Mouse (Mus musculus) forebrain, embryonic 13.5 days (tissue): ENCODE measurements around the gene Ankrd44. TPM values are rescaled to one million over a fixed set of nuclear protein-coding genes. Genes with fewer than 3 reads are reported as not detected.

ENCODE experiments used
- ATAC-seq: fragments of 200-750 bp; cut with Nextera tagmentation; 2 replicates; pipeline ENCODE4 v1.8.0; 2017
- H3K27ac ChIP-seq: fragments of 300-500 bp; sonication (generic); 2 replicates; pipeline ENCODE4 v1.5.1; 2015; ENCODE audit warnings: inconsistent platforms, mild to moderate bottlenecking, moderate library complexity
- H3K27me3 ChIP-seq: fragments of 300-500 bp; sonication (generic); 2 replicates; pipeline ENCODE4 v1.6.1; 2015; ENCODE audit warnings: mild to moderate bottlenecking, inconsistent platforms
- H3K36me3 ChIP-seq: fragments of 300-500 bp; sonication (generic); 2 replicates; pipeline ENCODE4 v1.6.1; 2015; ENCODE audit warnings: mild to moderate bottlenecking, inconsistent platforms; ENCODE audit not compliant: poor library complexity, severe bottlenecking
- H3K4me1 ChIP-seq: fragments of 300-500 bp; sonication (generic); 2 replicates; pipeline ENCODE4 v1.6.1; 2015; ENCODE audit warnings: inconsistent platforms
- H3K4me2 ChIP-seq: fragments of 300-500 bp; sonication (generic); 2 replicates; pipeline ENCODE4 v1.6.1; 2015; ENCODE audit warnings: inconsistent platforms, mild to moderate bottlenecking, moderate library complexity
- H3K4me3 ChIP-seq: fragments of 300-500 bp; sonication (generic); 2 replicates; pipeline ENCODE4 v1.5.1; 2015; ENCODE audit warnings: mild to moderate bottlenecking, inconsistent platforms
- H3K9ac ChIP-seq: fragments of 300-500 bp; sonication (generic); 2 replicates; pipeline ENCODE4 v1.6.1; 2015; ENCODE audit warnings: mild to moderate bottlenecking, inconsistent platforms
- H3K9me3 ChIP-seq: fragments of 300-500 bp; sonication (generic); replicated peaks from 2 replicates; pipeline ENCODE4 v1.6.1; 2016; ENCODE audit warnings: inconsistent platforms
- WGBS: fragments of 180-500 bp; shearing (Covaris S2); methylation state at CpG from one replicate; pipeline ENCODE4 v1.1.7; 2015; 5-methylcytosine and 5-hydroxymethylcytosine counted together
- polyA plus RNA-seq: library from polyadenylated mRNA; unstranded; fragments of >200 nt; fragmentation: Nextera tagmentation; extraction: Ambion mirVana; gene quantifications from 2 replicates; pipeline ENCODE4 v1.2.1, GENCODE M21; 2015

Ankrd44 gene
- polyA plus RNA-seq, 1 experiment from 2014 or later, result 15.7 TPM

GRCm38 (mm10) chr1:54853311-54854000 lies 72.7 kb downstream of the Ankrd44 start:
- H3K4me2 ChIP-seq, result no peak overlapping the region
- ATAC-seq, result peak; percentile 61; the same call in 1 of the 2 replicates
- no peak overlapping the region for H3K9ac ChIP-seq
- no peak overlapping the region for H3K27ac ChIP-seq
- no peaks in the 10 kb centered on the region for H3K36me3 ChIP-seq
- H3K9me3 ChIP-seq, result no peaks in the 10 kb centered on the region
- H3K4me3 ChIP-seq, result no peak overlapping the region
- 38% methylated on average over 11 of the region's 11 CpGs for WGBS
- H3K27me3 ChIP-seq, result no peaks in the 10 kb centered on the region
- H3K4me1 ChIP-seq, result peaks cover 22% of the 10 kb centered on the region

GRCm38 (mm10) chr1:54851610-54852009 lies 74.6 kb downstream of the Ankrd44 start:
- Histone ChIP-seq H3K4me2 (no peak overlapping the region), H3K9ac (no peak overlapping the region), H3K27ac (no peak overlapping the region; the same call in 1 of the 2 replicates), H3K36me3 (no peaks in the 10 kb centered on the region), H3K4me1 (peaks cover 22% of the 10 kb centered on the region), H3K4me3 (no peak overlapping the region), H3K27me3 (no peaks in the 10 kb centered on the region), H3K9me3 (no peaks in the 10 kb centered on the region)
- ATAC-seq, result no peak
- WGBS, result 79% methylated on average over 9 of the region's 9 CpGs

GRCm38 (mm10) chr1:54850077-54850476 lies 76.1 kb downstream of the Ankrd44 start:
- Histone ChIP-seq H3K4me3 (no peak overlapping the region), H3K36me3 (no peaks in the 10 kb centered on the region), H3K4me1 (peaks cover 22% of the 10 kb centered on the region), H3K9me3 (no peaks in the 10 kb centered on the region), H3K4me2 (no peak overlapping the region), H3K27ac (no peak overlapping the region), H3K9ac (no peak overlapping the region), H3K27me3 (no peaks in the 10 kb centered on the region)
- no peak for ATAC-seq
- 64% methylated on average over 8 of the region's 8 CpGs for WGBS

- H3K36me3 ChIP-seq, result no peaks in the 10 kb centered on the region
- peaks cover 3% of the 10 kb centered on the region; the same call in 1 of the 2 replicates for H3K4me1 ChIP-seq
- H3K4me2 ChIP-seq, result no peak overlapping the region
- 91% methylated on average over 1 of the region's 1 CpGs for WGBS
- no peaks in the 10 kb centered on the region for H3K9me3 ChIP-seq
- H3K4me3 ChIP-seq, result no peak overlapping the region
- no peak overlapping the region for H3K9ac ChIP-seq
- no peak for ATAC-seq
- no peaks in the 10 kb centered on the region for H3K27me3 ChIP-seq
- H3K27ac ChIP-seq, result no peak overlapping the region
Observed at GRCm38 (mm10) chr1:54847238-54847637, 78.9 kb downstream of the Ankrd44 start.

GRCm38 (mm10) chr1:54846346-54847000 lies 79.7 kb downstream of the Ankrd44 start:
- peaks cover under 1% of the 10 kb centered on the region; the same call in 1 of the 2 replicates for H3K4me1 ChIP-seq
- H3K4me2 ChIP-seq, result no peak overlapping the region
- no peak overlapping the region for H3K4me3 ChIP-seq
- no peaks in the 10 kb centered on the region for H3K27me3 ChIP-seq
- 88% methylated on average over 5 of the region's 5 CpGs for WGBS
- ATAC-seq, result no peak
- H3K9ac ChIP-seq, result no peak overlapping the region
- no peaks in the 10 kb centered on the region for H3K36me3 ChIP-seq
- no peak overlapping the region for H3K27ac ChIP-seq
- no peaks in the 10 kb centered on the region for H3K9me3 ChIP-seq

GRCm38 (mm10) chr1:54844361-54844760 lies 81.8 kb downstream of the Ankrd44 start:
- no peaks in the 10 kb centered on the region for H3K27me3 ChIP-seq
- WGBS, result 84% methylated on average over 1 of the region's 1 CpGs
- no peak for ATAC-seq
- no peak overlapping the region for H3K4me2 ChIP-seq
- H3K9ac ChIP-seq, result no peak overlapping the region
- H3K4me3 ChIP-seq, result no peak overlapping the region
- no peaks in the 10 kb centered on the region for H3K9me3 ChIP-seq
- no peaks in the 10 kb centered on the region for H3K36me3 ChIP-seq
- no peaks in the 10 kb centered on the region for H3K4me1 ChIP-seq
- H3K27ac ChIP-seq, result no peak overlapping the region

- peak; percentile 45; the same call in 1 of the 2 replicates for ATAC-seq
- H3K27ac ChIP-seq, result no peak overlapping the region
Observed at GRCm38 (mm10) chr1:54842765-54843461, 83.3 kb downstream of the Ankrd44 start.

GRCm38 (mm10) chr1:54841788-54842187 lies 84.4 kb downstream of the Ankrd44 start:
- no peak overlapping the region for H3K4me2 ChIP-seq

More at GRCm38 (mm10) chr1:54842765-54843461, 83.3 kb downstream of the Ankrd44 start:
- Histone ChIP-seq H3K9ac (no peak overlapping the region), H3K27me3 (no peaks in the 10 kb centered on the region), H3K4me2 (no peak overlapping the region), H3K36me3 (no peaks in the 10 kb centered on the region), H3K9me3 (no peaks in the 10 kb centered on the region), H3K4me1 (no peaks in the 10 kb centered on the region), H3K4me3 (no peak overlapping the region)
- 82% methylated on average over 7 of the region's 7 CpGs for WGBS

GRCm38 (mm10) chr1:54840040-54840439 lies 86.1 kb downstream of the Ankrd44 start:
- no peak for ATAC-seq
- H3K36me3 ChIP-seq, result no peaks in the 10 kb centered on the region
- no peaks in the 10 kb centered on the region for H3K27me3 ChIP-seq
- 92% methylated on average over 2 of the region's 2 CpGs for WGBS
- no peak overlapping the region for H3K27ac ChIP-seq
- no peak overlapping the region for H3K9ac ChIP-seq
- no peak overlapping the region for H3K4me3 ChIP-seq
- H3K9me3 ChIP-seq, result no peaks in the 10 kb centered on the region
- no peak overlapping the region for H3K4me2 ChIP-seq
- H3K4me1 ChIP-seq, result no peaks in the 10 kb centered on the region

More at GRCm38 (mm10) chr1:54841788-54842187, 84.4 kb downstream of the Ankrd44 start:
- ATAC-seq, result no peak
- no peaks in the 10 kb centered on the region for H3K9me3 ChIP-seq
- H3K36me3 ChIP-seq, result no peaks in the 10 kb centered on the region
- H3K4me1 ChIP-seq, result no peaks in the 10 kb centered on the region
- WGBS, result 50% methylated on average over 5 of the region's 5 CpGs
- H3K27ac ChIP-seq, result no peak overlapping the region
- no peaks in the 10 kb centered on the region for H3K27me3 ChIP-seq
- no peak overlapping the region for H3K4me3 ChIP-seq
- H3K9ac ChIP-seq, result no peak overlapping the region

- ATAC-seq, result no peak
Observed at GRCm38 (mm10) chr1:54838486-54838805, 87.7 kb downstream of the Ankrd44 start.

GRCm38 (mm10) chr1:54837721-54838485 lies 88.3 kb downstream of the Ankrd44 start:
- ATAC-seq, result no peak
- H3K27ac ChIP-seq, result no peak overlapping the region

More at GRCm38 (mm10) chr1:54838486-54838805, 87.7 kb downstream of the Ankrd44 start:
- WGBS, result 87% methylated on average over 6 of the region's 6 CpGs
- Histone ChIP-seq H3K27me3 (no peaks in the 10 kb centered on the region), H3K27ac (no peak overlapping the region), H3K9ac (no peak overlapping the region), H3K9me3 (no peaks in the 10 kb centered on the region), H3K4me1 (no peaks in the 10 kb centered on the region), H3K4me3 (no peak overlapping the region), H3K36me3 (no peaks in the 10 kb centered on the region), H3K4me2 (no peak overlapping the region)

More at GRCm38 (mm10) chr1:54837721-54838485, 88.3 kb downstream of the Ankrd44 start:
- WGBS, result 90% methylated on average over 17 of the region's 17 CpGs
- no peak overlapping the region for H3K4me3 ChIP-seq
- H3K4me1 ChIP-seq, result no peaks in the 10 kb centered on the region
- no peaks in the 10 kb centered on the region for H3K36me3 ChIP-seq
- no peaks in the 10 kb centered on the region for H3K9me3 ChIP-seq
- H3K9ac ChIP-seq, result no peak overlapping the region
- H3K27me3 ChIP-seq, result no peaks in the 10 kb centered on the region
- no peak overlapping the region for H3K4me2 ChIP-seq
